Mouse (Mus musculus): ENCODE results near the gene Ints14.

Ints14 gene

GRCm38 (mm10) chr9:64960117-64960977 is at the start of gene Ints14:
Gene Ints14 (plus strand): TSS chr9:64960905.
- peak; percentile 98 to 99 for DNase-seq

GRCm38 (mm10) chr9:64913406-64913805 is 47.3 kb upstream of the Ints14 start:
- no peak for DNase-seq

GRCm38 (mm10) chr9:64913973-64914372 is 46.7 kb upstream of the Ints14 start:
- no peak for DNase-seq

GRCm38 (mm10) chr9:64914629-64915028 is 46.1 kb upstream of the Ints14 start:
- DNase-seq = no peak

- DNase-seq = no peak
Measured at GRCm38 (mm10) chr9:64918560-64918959, 42.1 kb upstream of the Ints14 start.

GRCm38 (mm10) chr9:64925771-64926170 is 34.9 kb upstream of the Ints14 start:
- DNase-seq = no peak

DNA sequence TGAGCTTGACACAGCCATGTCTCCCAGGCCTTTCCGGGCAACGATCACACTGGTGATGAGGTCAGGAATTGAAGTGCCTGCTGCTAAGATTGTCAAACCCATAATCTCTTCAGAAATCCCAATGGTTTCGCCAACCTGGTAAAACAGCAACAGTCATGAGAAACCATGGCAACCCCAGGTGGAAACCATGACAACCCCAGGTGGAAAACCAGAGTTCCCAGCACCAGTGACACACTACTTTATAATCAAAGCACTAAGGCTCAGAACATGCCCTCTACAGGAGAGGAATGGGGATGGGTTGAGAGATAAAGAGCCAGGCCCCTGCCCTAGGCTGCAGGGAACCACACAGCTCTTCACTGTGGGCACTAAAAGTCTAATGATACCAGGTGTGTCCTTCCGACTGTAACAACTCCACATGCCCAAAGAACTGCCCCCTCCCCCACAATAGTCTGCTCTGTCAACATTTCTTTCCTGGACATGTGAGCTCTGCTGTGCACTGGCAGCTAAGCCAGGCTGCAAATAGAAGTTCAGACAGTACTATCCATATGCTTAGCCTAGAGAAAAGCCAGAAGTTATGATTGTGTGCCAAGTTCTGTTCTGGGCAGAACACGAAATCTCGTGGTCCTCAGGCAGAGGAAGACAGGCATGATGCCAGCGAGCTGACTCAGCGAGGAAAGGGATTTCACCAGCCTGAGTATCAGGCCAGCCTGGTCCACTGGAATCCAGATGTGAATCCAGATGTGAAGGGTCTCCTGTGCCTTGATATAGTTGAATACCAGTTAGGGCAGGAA is 34.3 kb upstream of the Ints14 start:
- peak; percentile 75 to 84 for DNase-seq

DNA sequence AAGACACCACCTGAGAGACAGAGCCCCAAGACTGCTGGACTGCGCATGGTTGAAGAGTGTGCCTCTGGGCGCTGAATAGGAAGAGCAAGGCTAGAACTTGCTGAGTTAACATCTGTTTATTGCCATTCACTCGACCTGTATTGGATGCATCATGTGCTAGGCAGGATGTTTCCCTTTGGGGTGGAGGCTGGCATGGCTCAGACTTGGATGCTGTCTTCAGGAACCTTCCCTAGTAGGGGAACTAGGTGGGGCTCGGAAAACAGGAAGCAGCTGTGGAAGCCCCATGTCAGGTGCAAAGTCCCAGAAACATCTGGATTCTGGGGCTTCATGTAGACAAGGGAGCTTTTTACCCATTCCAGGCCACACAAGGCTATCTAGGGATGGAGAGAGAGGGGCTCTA is 30.4 kb upstream of the Ints14 start:
- no peak for DNase-seq

DNA sequence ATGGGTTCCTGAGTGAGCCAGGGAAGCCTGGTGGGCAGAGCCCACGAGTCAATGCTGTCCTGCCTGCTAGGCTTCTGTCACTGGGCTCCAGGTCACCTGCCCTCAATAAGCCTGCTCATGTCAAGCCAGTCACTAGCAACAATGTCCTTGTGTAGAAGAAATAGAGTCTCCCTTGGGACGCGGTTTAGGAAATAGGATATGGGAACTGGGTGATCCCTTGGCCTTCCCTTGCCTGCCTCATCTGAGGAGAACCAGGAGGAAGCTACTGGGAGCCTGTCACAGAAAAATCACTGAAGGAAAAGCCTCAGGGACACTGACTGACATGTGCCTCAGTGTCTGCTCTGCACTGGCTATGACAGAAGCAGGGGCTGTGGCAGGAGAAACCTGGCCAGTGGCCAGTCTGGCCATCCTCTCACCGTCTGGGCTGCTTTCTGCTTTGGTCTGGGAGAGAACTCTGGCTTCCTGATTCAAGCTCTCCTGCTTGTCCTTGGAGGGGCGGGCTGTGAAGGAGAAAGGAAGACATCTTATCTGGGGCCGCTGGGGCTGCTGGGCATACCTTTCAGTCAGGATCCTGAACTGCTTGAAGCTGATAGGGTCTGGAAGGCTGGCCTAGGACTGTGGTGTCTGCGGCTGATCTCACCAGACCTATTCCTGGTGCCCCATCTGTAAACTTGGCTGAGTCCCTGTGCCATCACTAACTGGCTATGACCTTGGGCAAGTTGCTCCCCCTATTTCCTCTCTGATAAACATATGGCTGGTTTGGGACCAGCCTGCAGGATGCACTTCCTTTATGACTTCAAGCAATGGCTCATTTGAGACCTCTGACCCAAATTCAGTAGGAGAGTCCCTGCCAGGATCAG is 28.7 kb upstream of the Ints14 start:
- peak; percentile 47 to 50 for DNase-seq

DNA sequence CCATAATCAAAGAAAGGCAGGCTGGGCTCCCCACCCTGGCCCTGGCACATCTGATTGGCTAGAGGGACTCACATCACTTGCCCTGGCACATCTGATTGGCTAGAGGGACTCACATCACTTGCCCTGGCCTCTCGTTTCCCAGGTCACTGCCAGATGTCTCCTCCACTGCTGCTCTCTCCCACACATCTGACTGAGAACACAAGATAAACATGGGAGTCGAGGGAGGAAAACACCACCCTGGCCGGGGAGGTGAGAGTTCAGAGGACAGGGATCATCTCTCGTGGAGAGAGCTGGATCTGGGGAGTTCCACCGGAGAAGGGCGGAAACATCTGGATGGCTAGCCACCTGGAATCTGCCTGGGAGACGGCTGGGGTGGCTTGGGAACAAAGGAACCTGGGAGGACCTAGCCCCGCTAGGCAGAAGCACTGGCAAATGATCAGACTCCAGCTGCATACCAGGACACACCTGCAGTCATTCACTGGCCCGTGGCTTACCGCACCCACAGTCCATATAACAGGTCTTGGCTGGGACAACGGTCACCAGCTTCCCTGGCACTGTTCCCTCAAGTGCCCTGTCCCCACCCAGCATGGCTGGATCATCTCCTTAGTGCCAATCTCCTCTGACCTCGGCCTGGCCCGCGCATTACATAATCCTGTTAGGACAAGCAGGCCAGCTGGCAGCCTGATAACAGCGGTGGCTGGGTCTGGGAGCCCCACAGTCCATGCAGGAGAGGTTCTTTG is 26.5 kb upstream of the Ints14 start:
- DNase-seq = peak; percentile 44 to 56

DNA sequence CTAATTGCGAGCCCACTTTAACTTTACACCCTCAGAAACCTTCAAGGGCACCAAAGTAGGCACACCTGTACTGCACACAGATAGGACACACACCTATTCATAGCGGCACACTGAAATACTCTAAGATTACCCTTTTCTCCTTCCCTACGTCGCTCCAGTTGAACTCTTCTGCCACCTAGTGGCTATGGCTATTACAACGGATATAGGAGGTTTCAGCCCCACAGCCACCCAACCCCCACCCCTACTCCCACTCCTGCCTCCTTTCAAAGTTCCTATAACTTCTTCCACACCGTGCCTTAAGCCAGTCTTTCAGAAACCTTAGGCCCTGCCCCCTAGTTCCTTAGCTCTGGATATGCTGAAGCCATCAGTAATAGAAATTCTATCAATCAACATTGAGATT is 24.2 kb upstream of the Ints14 start:
- peak; percentile 59 to 71 for DNase-seq

DNA sequence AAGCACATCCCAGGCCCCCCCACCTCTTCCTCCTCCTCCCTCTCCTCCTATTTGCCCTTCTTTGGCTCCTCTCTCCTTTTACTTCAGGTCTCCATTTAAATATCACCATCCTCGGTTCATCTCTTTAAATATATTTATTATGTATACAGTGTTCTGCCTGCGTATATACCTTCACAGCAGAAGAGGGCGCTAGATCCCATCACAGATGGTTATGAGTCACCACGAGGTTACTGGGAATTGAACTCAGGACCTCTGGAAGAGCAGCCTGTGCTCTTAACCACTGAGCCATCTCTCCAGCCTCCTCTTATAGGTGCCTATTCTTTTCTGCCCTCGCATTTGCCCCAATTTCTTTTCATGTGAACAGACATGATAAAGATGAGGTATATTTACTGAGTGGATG is 23.2 kb upstream of the Ints14 start:
- DNase-seq = no peak

DNA sequence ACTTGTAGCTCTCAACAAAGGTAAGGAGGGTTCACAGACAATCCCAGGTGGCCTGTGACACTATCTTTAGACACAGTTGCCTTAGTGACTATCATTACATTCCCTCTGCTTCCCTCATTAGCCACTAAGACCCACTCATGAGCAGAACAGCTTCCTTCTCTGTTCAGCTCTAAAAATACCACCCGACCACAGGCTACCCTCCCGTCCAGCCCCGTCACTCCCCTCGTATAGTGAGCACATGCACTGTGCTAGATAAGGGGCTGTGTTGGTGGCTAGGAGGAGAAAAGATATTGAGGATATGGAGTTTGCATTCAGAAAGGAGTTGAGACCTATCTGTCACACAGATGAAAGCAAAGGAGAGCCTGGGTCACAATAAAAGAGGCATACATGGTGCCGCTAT is 22.2 kb upstream of the Ints14 start:
- no peak for DNase-seq

DNA sequence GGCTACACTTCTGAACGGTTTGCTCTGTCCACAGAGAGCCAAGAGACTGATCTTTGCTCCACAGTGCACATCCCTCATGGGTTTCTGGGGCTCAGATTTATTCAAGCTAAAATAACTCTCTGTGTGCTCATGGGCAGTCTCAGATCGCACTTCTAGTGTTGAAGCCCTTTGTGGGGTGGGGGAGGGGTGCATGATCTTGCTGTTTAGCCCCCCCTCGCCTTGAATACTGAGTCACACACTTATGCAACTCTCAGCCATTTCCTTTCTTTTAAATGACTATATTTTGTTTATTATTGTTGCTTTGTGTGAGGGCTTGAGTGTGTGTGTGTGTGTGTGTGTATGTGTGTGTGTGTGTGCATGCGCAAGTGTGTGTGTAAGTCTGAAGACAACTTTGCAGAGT is 21.4 kb upstream of the Ints14 start:
- DNase-seq = no peak

- DNase-seq = no peak
Measured at GRCm38 (mm10) chr9:64939790-64940189, 20.9 kb upstream of the Ints14 start.

DNA sequence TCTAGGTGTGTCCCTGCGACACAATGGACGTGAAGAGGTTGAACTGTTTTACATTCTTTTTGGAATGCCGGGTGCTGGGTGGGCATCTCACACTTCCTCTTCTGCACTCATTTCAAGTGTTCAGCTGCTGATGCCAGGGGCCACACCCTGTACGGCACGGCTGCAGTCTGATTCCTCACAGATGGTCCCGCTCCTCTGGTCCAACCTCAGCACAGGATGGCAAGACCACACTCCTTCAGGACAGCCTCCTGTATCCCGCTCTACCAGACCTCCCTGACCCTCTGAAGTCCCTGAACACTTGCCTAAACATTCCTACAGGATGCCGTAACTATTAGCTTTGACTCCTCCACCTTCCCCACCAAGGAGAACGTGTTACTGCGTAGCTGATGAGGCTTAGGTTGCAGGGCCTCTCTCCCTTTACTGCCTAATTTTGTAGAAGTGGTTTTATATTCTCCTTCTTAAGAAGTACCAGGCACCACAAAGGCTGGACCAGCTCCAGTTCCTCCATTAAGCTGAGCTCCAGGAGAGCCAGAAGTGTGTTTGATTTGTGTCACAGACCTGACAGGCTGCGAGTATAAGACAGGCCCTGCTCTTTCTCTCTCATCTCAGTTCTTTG is 19.9 kb upstream of the Ints14 start:
- DNase-seq = no peak

GRCm38 (mm10) chr9:64941650-64942049 is 19.1 kb upstream of the Ints14 start:
- no peak for DNase-seq

DNA sequence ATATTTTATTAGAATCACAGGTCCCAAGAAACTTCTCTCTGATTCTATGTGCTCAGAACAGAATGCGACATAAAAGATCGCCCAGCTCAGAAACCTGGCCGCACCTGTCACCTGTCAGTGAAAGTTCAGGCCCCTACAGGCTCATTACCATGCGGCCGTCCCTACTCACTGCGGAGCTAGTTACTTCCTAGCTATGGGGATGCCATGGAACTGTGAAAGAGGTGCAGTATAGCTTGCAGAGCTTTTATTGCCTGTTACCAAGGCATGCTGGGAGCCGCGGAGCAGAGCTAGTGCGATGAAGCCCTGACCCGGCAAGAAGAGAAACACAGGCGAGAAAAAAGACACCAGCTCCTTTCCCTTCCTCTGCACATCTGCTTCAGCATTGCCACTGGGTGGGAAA is 16.7 kb upstream of the Ints14 start:
- no peak for DNase-seq

- DNase-seq = no peak
Measured at GRCm38 (mm10) chr9:64947483-64948095, 13.1 kb upstream of the Ints14 start.

- DNase-seq = no peak
Measured at GRCm38 (mm10) chr9:64951161-64951657, 9.5 kb upstream of the Ints14 start, which contains the start of gene Slc24a1. Gene Slc24a1 (minus strand): TSS chr9:64951607.

DNA sequence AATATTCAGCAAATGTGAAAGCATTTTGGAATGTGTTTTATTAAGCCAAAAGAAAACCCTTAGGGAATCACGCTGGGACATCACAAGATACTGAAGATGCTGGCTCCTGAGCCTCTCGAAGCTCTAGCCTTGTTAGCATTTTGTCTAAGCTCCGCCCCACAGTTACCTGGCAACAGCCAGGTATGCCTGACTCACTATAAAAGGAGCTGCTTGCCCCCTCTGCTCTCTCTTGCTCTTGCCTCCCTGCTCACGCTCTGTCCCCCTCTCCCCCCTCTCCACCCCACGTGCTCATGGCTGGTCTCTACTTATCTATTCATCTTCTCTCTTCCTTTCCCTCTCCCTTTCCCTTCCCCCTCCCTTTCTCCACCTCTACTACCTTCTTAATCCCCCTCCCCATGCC is 8.7 kb upstream of the Ints14 start:
- no peak for DNase-seq

Measured in cerebellum, postnatal 14 days (tissue).